Mouse (Mus musculus): ENCODE results near the gene Syt2.

- no peak for TF ChIP-seq CTCF (IDR thresholded peaks at IDR 0.05)
- no peak for TF ChIP-seq EP300 (IDR thresholded peaks at IDR 0.05)
Observed at GRCm38 (mm10) chr1:134708801-134709385, 62.4 kb downstream of the Syt2 start.

Measured in lung, postnatal 0 days (tissue).